Mouse (Mus musculus) ES-CJ7 (cell line): ENCODE results near the gene Fam213b.

Experiments used
- DNase-seq: peaks from one replicate; pipeline ENCODE4 v3.0.0; 2011; ENCODE audit warnings: low read depth, low spot score

Gene Fam213b

GRCm38 (mm10) chr4:154925413-154925812 lies 26.5 kb upstream of the Fam213b start:
- DNase-seq: peak; percentile 65

- DNase-seq: no peak
Observed at GRCm38 (mm10) chr4:154922931-154923330, 24.0 kb upstream of the Fam213b start.

DNA sequence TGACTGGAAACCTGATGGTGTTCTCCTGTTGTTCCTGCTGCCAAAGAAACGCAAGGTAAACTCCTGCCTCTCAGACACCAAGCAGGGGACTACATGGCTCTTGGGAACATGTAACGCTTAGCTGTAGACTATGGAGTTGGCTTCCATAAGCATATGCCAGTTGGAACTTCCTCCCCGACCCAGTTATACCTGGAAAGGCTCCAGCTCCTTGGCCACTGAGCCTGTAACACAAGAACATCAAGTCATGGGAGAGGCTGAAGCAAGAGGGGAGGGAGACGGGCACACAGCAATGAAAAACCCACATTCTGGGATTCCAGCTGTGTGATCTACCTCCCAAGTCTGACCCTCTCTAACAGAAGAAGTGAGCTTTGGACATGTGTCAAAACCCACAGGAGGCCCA lies 23.4 kb upstream of the Fam213b start:
- no peak for DNase-seq

DNA sequence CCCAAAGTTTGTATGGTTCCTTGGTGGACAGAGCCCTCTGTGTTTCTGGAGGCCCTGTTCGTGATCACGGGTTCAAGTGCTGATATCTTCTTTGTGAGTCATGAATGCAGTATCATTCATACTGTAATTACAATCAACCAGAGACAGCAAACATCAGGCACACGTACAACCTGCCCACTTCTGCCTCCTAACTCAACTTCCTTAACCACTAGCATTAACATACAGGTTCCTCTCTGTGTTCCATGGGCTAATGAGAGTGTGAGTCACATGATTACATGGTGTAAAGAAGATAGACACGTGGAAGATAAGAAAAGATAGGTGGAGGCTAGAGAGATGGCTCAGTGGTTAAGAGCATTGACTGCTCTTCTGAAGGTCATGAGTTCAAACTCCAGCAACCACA lies 17.7 kb upstream of the Fam213b start:
- no peak for DNase-seq

GRCm38 (mm10) chr4:154915286-154915685 lies 16.4 kb upstream of the Fam213b start:
- no peak for DNase-seq

GRCm38 (mm10) chr4:154914707-154915106 lies 15.8 kb upstream of the Fam213b start:
- no peak for DNase-seq

- DNase-seq: no peak
Observed at GRCm38 (mm10) chr4:154914252-154914651, 15.3 kb upstream of the Fam213b start.

- DNase-seq: no peak
Observed at GRCm38 (mm10) chr4:154913845-154914244, 14.9 kb upstream of the Fam213b start.

DNA sequence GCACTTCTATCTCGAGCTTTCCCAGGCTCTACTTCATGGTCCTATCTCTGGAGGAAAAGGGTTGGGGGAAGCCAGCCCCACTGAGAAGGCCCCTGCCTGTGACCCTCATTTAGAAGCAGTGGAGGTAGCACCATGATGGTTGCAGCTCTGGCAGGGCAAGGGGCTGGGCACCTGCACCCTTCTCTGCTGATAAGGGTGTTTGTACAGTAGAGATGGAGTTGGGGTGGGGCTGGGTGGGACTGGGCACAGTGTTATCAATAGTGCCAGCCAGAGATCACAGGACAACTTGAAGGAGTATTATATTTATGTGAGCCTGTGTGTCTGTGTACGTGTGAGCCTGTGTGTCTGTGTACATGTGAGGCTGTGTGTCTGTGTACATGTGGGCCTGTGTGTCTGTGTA lies 12.7 kb upstream of the Fam213b start:
- no peak for DNase-seq

DNA sequence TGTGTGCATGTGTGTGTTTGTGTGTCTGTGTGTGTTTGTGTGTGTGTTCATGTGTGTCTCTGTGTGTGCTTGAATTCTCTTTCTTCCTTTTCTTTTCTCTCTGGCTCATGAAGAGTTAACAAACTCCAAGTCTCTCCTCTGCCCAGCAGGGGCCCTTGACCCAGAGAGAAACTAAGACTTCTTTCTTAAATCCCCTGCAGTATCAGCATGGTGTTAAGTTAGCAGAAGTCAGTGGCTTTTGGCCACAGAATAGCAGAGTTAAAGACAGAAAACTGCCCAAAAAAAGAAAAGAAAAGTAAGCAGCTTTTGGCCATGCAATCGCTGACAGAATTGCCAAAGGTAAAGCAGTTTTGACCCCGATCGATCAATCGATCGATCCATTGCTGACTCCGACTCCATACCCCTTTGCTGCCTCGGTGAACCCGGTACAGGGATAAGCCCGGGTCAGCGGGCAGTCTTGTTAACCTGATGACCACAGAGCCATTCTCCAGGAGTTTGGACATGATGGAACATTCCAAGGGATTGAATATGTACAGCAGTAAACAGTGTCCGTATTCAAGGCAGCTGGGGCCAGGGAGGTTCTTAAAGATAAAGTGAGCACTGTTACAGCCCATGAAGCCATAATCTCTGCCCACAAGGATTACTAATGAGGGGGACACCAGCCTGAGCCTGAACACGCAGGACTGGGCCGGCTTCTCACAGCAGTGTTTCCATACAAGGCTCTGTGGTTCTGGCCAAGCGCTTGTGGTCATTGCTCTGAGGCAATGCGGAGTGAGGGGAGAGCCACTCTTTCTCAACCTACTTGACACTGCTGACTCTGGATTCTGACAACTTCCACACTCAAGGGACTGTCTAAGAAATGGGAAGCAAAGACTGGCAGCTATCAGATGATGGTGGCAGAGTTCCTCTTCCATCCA lies 11.9 kb upstream of the Fam213b start:
- DNase-seq: no peak

DNA sequence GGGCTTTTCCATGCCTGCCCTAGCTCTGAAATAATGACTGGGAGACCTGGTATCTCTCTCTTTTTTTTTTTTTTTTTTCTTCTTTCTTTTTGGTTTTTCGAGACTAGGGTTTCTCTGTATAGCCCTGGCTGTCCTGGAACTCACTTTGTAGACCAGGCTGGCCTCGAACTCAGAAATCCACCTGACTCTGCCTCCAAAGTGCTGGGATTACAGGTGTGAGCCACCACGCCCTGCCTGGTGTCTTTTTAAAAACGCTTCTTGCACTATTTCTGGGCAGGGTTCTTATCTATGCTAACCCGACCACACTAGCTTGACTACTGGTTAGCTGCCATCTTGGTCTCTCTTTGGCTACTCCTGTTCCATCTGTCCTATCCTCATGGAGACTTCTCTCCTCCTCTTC lies 9.6 kb upstream of the Fam213b start:
- no peak for DNase-seq

DNA sequence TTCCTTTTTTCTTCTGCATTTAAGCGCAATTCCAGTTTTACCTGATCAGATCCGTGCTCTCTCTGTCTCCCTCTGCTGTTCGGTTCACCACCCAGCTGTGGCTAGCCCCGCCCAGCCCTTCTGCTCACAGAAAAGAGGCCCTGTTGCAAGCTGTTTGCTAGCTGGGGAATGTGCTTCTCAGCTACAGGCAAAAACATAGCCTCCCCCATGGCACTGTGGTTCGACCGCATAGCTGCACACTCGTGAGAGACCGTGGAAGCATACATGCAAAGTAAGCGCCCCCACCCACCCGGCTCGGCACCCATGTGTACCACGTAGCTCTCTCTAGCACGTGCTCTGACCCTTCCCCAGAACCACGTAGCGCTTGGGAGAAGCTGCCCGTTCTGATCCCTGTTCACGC lies 8.9 kb upstream of the Fam213b start:
- peak; percentile 80 for DNase-seq

- peak; percentile 94 for DNase-seq
Observed at GRCm38 (mm10) chr4:154904185-154905071, 5.5 kb upstream of the Fam213b start.

GRCm38 (mm10) chr4:154902371-154902770 lies 3.4 kb upstream of the Fam213b start:
- DNase-seq: no peak

- no peak for DNase-seq
Observed at GRCm38 (mm10) chr4:154897676-154898465, 1.1 kb downstream of the Fam213b start.

GRCm38 (mm10) chr4:154895549-154895948 lies 3.4 kb downstream of the Fam213b start:
- no peak for DNase-seq

GRCm38 (mm10) chr4:154890887-154891286 lies 8.0 kb downstream of the Fam213b start:
- no peak for DNase-seq

DNA sequence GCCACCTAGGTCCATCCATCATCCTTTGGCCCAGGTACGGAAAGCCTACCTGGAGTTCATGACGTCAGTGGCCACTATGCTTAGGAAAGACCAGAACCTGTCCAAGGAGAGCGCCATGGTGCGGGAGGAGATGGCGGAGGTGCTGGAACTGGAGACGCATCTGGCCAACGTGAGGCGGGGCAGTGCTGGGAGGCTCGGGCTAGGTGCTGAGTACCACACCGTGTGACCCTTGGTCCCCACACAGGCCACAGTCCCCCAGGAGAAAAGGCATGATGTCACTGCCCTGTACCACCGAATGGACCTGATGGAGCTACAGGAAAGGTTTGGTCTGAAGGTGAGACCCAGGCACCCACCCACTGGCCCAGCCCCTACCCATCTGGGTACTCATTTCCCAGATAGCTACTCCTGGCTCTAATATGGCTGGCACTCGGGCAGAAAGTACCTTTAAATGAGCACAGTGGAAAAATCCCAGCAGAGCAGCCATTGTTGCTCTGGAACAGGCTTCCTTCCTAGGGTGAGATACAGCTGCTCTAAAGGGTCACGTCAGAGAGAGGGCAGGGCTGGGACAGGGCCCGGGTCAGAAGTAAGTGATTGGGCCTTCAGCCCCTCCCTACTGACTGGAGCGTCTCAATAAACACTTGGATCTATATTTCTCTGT lies 11.2 kb downstream of the Fam213b start:
- no peak for DNase-seq

- DNase-seq: no peak
Observed at GRCm38 (mm10) chr4:154886876-154887592, 11.9 kb downstream of the Fam213b start.

DNA sequence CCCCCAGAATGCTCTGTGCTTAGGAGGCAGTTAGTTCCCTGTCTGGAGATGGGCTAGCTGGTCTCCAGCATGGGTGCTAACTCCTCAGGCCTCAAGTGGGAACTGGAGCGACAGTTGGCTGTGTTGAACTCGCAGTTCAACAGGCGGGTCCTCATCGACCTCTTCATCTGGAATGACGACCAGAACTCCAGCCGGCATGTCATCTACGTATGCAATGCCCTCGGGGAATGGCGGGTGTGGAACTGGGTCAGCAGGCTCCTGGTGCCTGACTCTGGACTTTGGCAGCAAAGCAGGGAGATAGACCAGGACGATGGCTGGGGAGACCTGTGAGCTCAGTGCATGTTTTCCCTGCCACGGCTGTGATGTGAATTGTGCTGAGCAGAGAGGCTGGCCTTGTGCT lies 13.5 kb downstream of the Fam213b start:
- DNase-seq: no peak
